Mouse (Mus musculus) thymus, adult 2 months (tissue): ENCODE data around the gene Slc25a13.

Source experiments
- CTCF ChIP-seq: fragments of 200-500 bp; IDR thresholded peaks from 2 replicates; pipeline ENCODE4 v1.5.1; 2012; ENCODE audit warnings: mild to moderate bottlenecking, control low read depth, low read length, moderate library complexity, borderline replicate concordance; ENCODE audit not compliant: control insufficient read depth, poor library complexity, insufficient read depth; ENCODE audit errors: extremely low read depth
- POLR2A ChIP-seq: fragments of 200-500 bp; IDR thresholded peaks from 2 replicates; pipeline ENCODE4 v1.6.1; 2012; ENCODE audit warnings: mild to moderate bottlenecking, low read length, control low read depth, moderate library complexity; ENCODE audit not compliant: control insufficient read depth, poor library complexity, insufficient read depth; ENCODE audit errors: extremely low read depth

DNA sequence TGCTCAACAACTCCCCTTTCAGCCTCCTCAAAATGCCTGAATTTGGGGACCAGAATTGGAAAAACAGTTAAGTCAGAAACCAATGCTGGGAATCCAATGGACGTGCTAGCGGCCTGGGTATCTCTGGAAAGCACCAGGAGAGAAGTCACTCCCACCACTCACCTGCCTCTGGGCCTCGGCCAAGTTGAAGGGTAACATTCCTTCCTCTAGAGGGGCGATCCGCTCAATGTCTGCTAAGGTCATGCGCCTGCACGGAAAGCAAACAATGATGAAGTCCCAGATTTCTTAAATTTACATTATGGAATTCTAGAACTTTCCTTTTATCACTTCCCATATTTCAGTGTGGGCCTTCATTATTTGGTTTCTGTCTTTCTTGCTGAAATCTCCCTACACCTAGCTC, 103.2 kb downstream of the Slc25a13 start:
- TF ChIP-seq CTCF (no peak), POLR2A (no peak)
